In the genomic region with DNA sequence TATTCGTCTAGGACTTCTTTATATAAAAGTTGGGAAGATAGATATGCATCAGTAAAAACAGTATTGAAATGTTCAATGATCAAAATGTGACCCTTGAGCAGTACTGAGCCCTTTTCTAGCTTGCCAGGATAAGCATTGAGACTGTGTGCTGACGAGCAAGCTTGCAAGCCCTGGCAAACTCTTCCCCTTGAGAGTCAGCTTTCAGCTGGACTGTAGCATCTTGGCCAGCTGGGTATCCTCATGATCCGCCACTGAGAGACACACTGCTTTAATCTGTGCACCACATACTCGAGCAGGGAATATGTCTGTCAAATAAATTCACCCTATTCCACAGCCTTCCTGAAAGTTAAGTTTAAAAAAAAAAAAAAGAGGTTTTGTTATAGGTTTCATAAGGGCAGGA, we compare ENCODE assay signal across 11 mouse cellular contexts.
"Had no signal": no experiment of that assay in that cellular context is flagged by ENCODE, and none has a peak within 500 bp of the region (broad histone marks: within the 10 kb centered on the region; RNA-seq: fewer than 3 reads in every experiment).

No protein-coding gene starts in this region.

- H3K4me3 ChIP-seq: layer of hippocampus, adult 2 months; limb, embryonic 10.5 days; liver, embryonic 12.5 days; midbrain, embryonic 13.5 days; stomach, embryonic 15.5 days had no signal

- H3K27ac ChIP-seq: kidney, postnatal 0 days; layer of hippocampus, adult 2 months; limb, embryonic 10.5 days; liver, embryonic 12.5 days; midbrain, embryonic 13.5 days; stomach, embryonic 15.5 days had no signal

- H3K4me1 ChIP-seq: limb, embryonic 10.5 days; liver, embryonic 12.5 days; midbrain, embryonic 13.5 days; stomach, embryonic 15.5 days had no signal

- DNase-seq: kidney, adult 9 months; kidney, postnatal 4 days; right cerebral cortex, postnatal 14 days; thymus, adult 2 months; thymus, postnatal 25 days had no signal

- ATAC-seq: liver, embryonic 12.5 days; midbrain, embryonic 13.5 days had no signal

- H3K9ac ChIP-seq: liver, embryonic 12.5 days; midbrain, embryonic 13.5 days; stomach, embryonic 15.5 days had no signal

- H3K36me3 ChIP-seq: limb, embryonic 10.5 days; liver, embryonic 12.5 days; midbrain, embryonic 13.5 days; stomach, embryonic 15.5 days had no signal

- H3K27me3 ChIP-seq: liver, embryonic 12.5 days; midbrain, embryonic 13.5 days; stomach, embryonic 15.5 days had no signal
